Mouse (Mus musculus) limb, embryonic 10.5 days (tissue): ENCODE measurements around the gene Btrc. TPM values are rescaled to one million over a fixed set of nuclear protein-coding genes. Genes with fewer than 3 reads are reported as not detected.
"Not testable (repeated sequence)": the region's sequence is repeated elsewhere in the genome, so short reads cannot be mapped to it uniquely, and the experiment has no call there.

Experiments
- DNase-seq: peaks from one replicate; pipeline ENCODE4 v3.0.0-alpha.2; 2017; ENCODE audit warnings: low spot score
- H3K27ac ChIP-seq: fragments of 300-500 bp; sonication (generic); 2 replicates; pipeline ENCODE4 v1.5.1; 2016; ENCODE audit warnings: mild to moderate bottlenecking
- H3K27me3 ChIP-seq: fragments of 300-500 bp; sonication (generic); 2 replicates; pipeline ENCODE4 v1.6.1; 2016; ENCODE audit warnings: low read depth, mild to moderate bottlenecking; ENCODE audit not compliant: poor library complexity, severe bottlenecking
- H3K36me3 ChIP-seq: fragments of 300-500 bp; sonication (generic); 2 replicates; pipeline ENCODE4 v1.6.1; 2016; ENCODE audit warnings: mild to moderate bottlenecking, moderate library complexity
- H3K4me1 ChIP-seq: fragments of 300-500 bp; sonication (generic); 2 replicates; pipeline ENCODE4 v1.6.1; 2016
- H3K4me3 ChIP-seq: fragments of 300-500 bp; sonication (generic); 2 replicates; pipeline ENCODE4 v1.5.1; 2016; ENCODE audit warnings: mild to moderate bottlenecking, moderate library complexity
- H3K9me3 ChIP-seq: fragments of 300-500 bp; sonication (generic); replicated peaks from 2 replicates; pipeline ENCODE4 v1.6.1; 2016; ENCODE audit warnings: mild to moderate bottlenecking
- WGBS: fragments of 180-500 bp; shearing (Covaris S2); methylation state at CpG from one replicate; pipeline ENCODE4 v1.1.7; 2016; 5-methylcytosine and 5-hydroxymethylcytosine counted together
- polyA plus RNA-seq: library from polyadenylated mRNA; unstranded; fragments of >200 nt; fragmentation: Nextera tagmentation; extraction: Ambion mirVana; gene quantifications from 2 replicates; pipeline ENCODE4 v1.2.1, GENCODE M21; 2016

Btrc gene
- polyA plus RNA-seq = 45.0 and 53.4 TPM in 2 replicates

GRCm38 (mm10) chr19:45363384-45363926, at the start of gene Btrc:
TSS of gene Btrc (plus strand) at chr19:45363734.
- Histone ChIP-seq H3K27ac (peak within 1 kb of the TSS; percentile 92), H3K4me1 (peaks cover 18% of the 10 kb centered on the region), H3K4me3 (peak within 1 kb of the TSS; percentile 83), H3K27me3 (no peaks in the 10 kb centered on the region), H3K36me3 (peaks cover 17% of the 10 kb centered on the region), H3K9me3 (no peaks in the 10 kb centered on the region)
- peak; percentile 100 for DNase-seq
- WGBS = 1% methylated on average over 42 of the region's 42 CpGs

- Histone ChIP-seq H3K4me1 (peaks cover 25% of the 10 kb centered on the region), H3K9me3 (no peaks in the 10 kb centered on the region), H3K36me3 (no peaks in the 10 kb centered on the region), H3K27ac (peak overlapping the region; percentile 67; the same call in 1 of the 2 replicates), H3K27me3 (peaks cover 20% of the 10 kb centered on the region), H3K4me3 (no peak overlapping the region)
- no peak for DNase-seq
- 38% methylated on average over 13 of the region's 13 CpGs for WGBS
Measured at GRCm38 (mm10) chr19:45317473-45317882, 46.1 kb upstream of the Btrc start.

DNA sequence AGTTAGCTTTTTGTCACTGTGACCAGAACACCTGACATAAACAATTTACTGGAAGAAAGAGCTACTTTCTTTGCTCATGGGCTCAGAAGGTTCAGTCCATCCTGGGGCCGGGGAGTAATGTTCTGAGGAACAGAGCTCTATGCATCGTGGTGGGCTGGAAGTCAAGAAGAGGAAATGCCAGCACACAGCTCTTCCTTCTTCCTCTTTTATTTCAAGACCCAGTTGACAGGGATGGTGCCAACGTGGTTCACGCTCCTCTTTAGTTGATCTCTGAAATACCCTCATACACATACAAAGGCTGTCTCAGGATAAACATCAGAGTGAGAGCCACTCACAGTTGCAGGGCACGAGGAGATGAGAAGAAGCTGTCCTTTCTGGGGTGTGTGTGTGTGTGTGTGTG, 42.5 kb upstream of the Btrc start:
- no peak for DNase-seq
- peaks cover 8% of the 10 kb centered on the region; the same call in 1 of the 2 replicates for H3K27me3 ChIP-seq
- H3K27ac ChIP-seq = no peak overlapping the region
- 88% methylated on average over 5 of the region's 5 CpGs for WGBS
- no peaks in the 10 kb centered on the region for H3K36me3 ChIP-seq
- H3K4me3 ChIP-seq = no peak overlapping the region
- H3K4me1 ChIP-seq = peaks cover 18% of the 10 kb centered on the region
- H3K9me3 ChIP-seq = no peaks in the 10 kb centered on the region

GRCm38 (mm10) chr19:45329039-45329438, 34.5 kb upstream of the Btrc start:
- Histone ChIP-seq H3K9me3 (no peaks in the 10 kb centered on the region), H3K36me3 (no peaks in the 10 kb centered on the region), H3K27me3 (peaks cover 41% of the 10 kb centered on the region), H3K4me3 (no peak overlapping the region), H3K27ac (no peak overlapping the region), H3K4me1 (peaks cover 26% of the 10 kb centered on the region)
- no peak for DNase-seq
- 37% methylated on average over 3 of the region's 3 CpGs for WGBS

DNA sequence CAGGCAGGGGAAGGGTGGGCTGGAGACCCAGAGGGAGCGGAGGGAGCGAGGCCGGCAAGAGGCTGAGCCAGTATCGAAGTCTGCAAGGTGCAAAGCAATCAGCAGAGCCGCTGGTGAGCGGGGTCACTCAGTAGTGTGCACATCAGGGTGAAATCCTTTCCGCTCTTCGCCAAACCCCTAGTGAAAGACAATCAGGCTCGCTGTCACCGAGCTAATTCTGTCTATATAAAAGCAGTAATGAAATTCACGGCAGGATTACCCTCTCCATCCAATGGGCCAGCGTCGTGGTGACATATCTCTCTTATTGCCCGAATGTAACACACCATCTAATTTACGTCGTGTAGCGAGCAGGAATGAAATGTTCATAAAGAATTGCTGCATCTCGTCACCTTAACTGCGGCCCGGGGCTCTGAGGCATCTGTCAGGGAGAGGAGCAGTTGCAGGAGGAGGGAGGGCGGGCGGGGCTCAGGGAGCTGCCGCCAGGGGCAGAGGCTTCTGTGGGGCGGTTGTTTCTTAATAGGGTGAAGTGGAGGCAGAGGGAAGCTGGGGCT, 33.7 kb upstream of the Btrc start:
- WGBS = 10% methylated on average over 24 of the region's 24 CpGs
- no peak overlapping the region for H3K27ac ChIP-seq
- DNase-seq = no peak

DNA sequence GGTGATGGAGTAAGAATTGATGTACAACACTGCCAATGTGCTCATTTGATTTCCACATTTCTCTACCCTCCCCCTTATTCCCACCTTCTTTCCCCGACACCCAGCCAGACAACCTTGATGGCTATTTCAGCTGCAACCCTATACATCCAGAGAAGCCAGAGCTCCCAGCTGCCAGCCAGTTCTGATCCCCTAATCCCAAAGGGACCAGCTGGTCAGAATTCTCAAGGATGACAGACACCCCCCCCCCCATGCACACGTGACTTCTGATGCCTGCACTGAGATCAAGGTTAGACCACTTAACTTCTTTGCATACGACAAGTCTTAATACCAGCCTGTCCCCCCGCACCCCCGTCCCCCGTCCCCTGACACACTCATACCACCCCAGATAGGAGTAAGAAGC, 26.8 kb upstream of the Btrc start:
- no peaks in the 10 kb centered on the region for H3K36me3 ChIP-seq
- no peak overlapping the region for H3K27ac ChIP-seq
- no peaks in the 10 kb centered on the region for H3K9me3 ChIP-seq
- peaks cover 3% of the 10 kb centered on the region for H3K27me3 ChIP-seq
- H3K4me1 ChIP-seq = peaks cover 8% of the 10 kb centered on the region
- no peak overlapping the region for H3K4me3 ChIP-seq
- no peak for DNase-seq
- 88% methylated on average over 6 of the region's 6 CpGs for WGBS

More for the DNA sequence above, 33.7 kb upstream of the Btrc start:
- Histone ChIP-seq H3K4me1 (peaks cover 26% of the 10 kb centered on the region), H3K9me3 (no peaks in the 10 kb centered on the region), H3K27me3 (peaks cover 41% of the 10 kb centered on the region), H3K4me3 (peak overlapping the region; percentile 22; the same call in 1 of the 2 replicates), H3K36me3 (no peaks in the 10 kb centered on the region)

DNA sequence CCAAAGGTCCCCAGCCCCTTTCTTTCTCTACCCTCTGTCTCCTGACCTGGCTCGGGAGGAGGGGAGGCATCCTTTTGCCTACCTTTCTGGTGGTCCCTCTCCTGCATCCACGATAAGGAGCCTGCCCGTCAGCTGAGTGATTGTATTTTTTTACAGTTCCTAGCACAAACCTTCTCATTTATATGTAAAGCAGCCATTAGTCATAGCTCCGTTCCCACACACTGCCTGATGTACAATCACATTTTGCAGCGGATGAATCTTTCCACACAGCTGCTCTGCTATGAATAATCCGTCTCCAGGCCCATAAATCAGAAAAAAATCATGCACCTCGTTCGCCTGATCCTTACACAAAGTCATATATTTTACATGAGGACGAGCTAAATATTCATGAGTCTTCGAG, 25.4 kb upstream of the Btrc start:
- WGBS = 82% methylated on average over 10 of the region's 10 CpGs
- H3K27me3 ChIP-seq = no peaks in the 10 kb centered on the region
- no peak overlapping the region for H3K4me3 ChIP-seq
- no peaks in the 10 kb centered on the region for H3K9me3 ChIP-seq
- H3K27ac ChIP-seq = no peak overlapping the region
- no peaks in the 10 kb centered on the region for H3K36me3 ChIP-seq
- DNase-seq = no peak
- peaks cover 8% of the 10 kb centered on the region for H3K4me1 ChIP-seq

DNA sequence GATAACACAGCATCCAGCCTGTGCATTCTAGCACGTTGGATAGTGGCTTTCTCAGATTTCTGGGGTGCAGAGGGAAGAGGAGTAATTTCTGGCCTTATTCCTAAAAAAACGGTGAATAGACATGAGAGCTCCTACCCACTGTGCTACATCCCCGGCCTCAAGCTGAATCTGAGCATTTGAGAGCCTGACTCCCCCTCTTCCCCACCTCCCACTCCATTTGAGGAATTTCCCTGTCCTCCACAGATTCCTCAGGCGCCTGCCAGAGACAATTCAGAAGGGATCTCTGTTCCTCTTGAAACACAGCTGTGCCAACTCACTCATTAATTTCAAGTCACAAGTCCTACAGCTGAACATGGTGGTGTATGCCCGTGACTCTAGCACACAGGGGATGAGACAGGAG, 19.6 kb upstream of the Btrc start:
- 80% methylated on average over 5 of the region's 5 CpGs for WGBS
- Histone ChIP-seq H3K4me3 (no peak overlapping the region), H3K27ac (no peak overlapping the region), H3K36me3 (no peaks in the 10 kb centered on the region), H3K9me3 (no peaks in the 10 kb centered on the region), H3K27me3 (0 out of 2 replicates have a peak, but pooled peaks cover 5% of the 10 kb centered on the region), H3K4me1 (no peaks in the 10 kb centered on the region)
- DNase-seq = no peak

DNA sequence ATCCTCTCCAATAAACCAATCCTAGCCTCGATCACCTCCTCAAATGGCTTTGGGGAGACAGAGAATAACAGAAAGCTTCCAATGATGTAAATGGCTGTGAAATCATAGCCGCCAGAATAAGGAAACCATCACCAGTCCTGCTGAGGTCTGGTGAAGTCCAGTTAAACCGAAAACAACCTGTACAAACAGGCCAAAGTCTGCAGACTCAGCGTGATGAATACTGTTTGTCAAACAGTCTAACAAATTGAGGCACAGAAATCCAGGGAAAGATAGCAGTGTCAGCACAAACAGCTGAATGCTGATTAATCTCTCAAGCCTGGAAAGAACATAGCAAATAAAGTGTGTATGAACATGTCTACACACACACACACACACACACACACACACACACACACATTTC, 15.3 kb upstream of the Btrc start:
- Histone ChIP-seq H3K27ac (no peak overlapping the region), H3K36me3 (no peaks in the 10 kb centered on the region), H3K27me3 (0 out of 2 replicates have a peak, but pooled peaks cover 5% of the 10 kb centered on the region), H3K4me1 (no peaks in the 10 kb centered on the region), H3K9me3 (no peaks in the 10 kb centered on the region), H3K4me3 (no peak overlapping the region)
- WGBS = 70% methylated on average over 4 of the region's 4 CpGs
- no peak for DNase-seq

GRCm38 (mm10) chr19:45350456-45350855, 13.1 kb upstream of the Btrc start:
- WGBS = 68% methylated on average over 12 of the region's 12 CpGs
- Histone ChIP-seq H3K9me3 (no peaks in the 10 kb centered on the region), H3K4me1 (no peaks in the 10 kb centered on the region), H3K4me3 (no peak overlapping the region), H3K27me3 (0 out of 2 replicates have a peak, but pooled peaks cover 5% of the 10 kb centered on the region), H3K27ac (no peak overlapping the region), H3K36me3 (no peaks in the 10 kb centered on the region)
- no peak for DNase-seq

DNA sequence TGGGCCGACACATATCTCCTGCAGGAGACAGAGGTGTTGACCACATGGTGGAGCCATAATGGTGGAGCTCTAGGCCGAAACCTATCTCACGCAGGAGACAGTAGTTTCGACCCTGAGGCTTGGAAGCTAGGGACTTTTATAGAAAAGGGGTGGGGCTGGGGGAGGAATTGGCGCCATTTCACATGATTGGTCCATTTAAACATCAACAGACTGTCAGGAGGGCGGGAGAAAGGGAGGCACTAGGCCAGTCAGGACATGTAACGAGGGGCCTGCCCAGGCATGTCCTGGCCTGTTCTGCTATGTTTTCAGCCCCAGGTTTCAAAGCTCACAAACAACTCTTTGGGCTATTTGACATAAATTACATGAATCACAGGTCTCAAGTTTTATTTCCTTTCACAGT, 10.8 kb upstream of the Btrc start:
- H3K4me1 ChIP-seq, H3K36me3 ChIP-seq, H3K27me3 ChIP-seq, H3K27ac ChIP-seq, DNase-seq, H3K4me3 ChIP-seq, H3K9me3 ChIP-seq: not testable (repeated sequence)
- 93% methylated on average over 7 of the region's 7 CpGs for WGBS

- Histone ChIP-seq H3K4me1 (no peaks in the 10 kb centered on the region), H3K4me3 (no peak overlapping the region), H3K27ac (no peak overlapping the region), H3K27me3 (no peaks in the 10 kb centered on the region), H3K9me3 (no peaks in the 10 kb centered on the region), H3K36me3 (no peaks in the 10 kb centered on the region)
- DNase-seq = no peak
- WGBS = 81% methylated on average over 6 of the region's 6 CpGs
Measured at GRCm38 (mm10) chr19:45355678-45356077, 7.9 kb upstream of the Btrc start.

GRCm38 (mm10) chr19:45356868-45357267, 6.7 kb upstream of the Btrc start:
- H3K27me3 ChIP-seq, H3K9me3 ChIP-seq, H3K4me1 ChIP-seq, DNase-seq, H3K36me3 ChIP-seq, H3K27ac ChIP-seq, H3K4me3 ChIP-seq: not testable (repeated sequence)
- 86% methylated on average over 6 of the region's 6 CpGs for WGBS

- Histone ChIP-seq H3K27ac (no peak overlapping the region), H3K27me3 (no peaks in the 10 kb centered on the region), H3K4me1 (peaks cover 18% of the 10 kb centered on the region), H3K9me3 (no peaks in the 10 kb centered on the region), H3K36me3 (no peaks in the 10 kb centered on the region), H3K4me3 (no peak overlapping the region)
- no peak for DNase-seq
Measured at GRCm38 (mm10) chr19:45360486-45360885, 3.0 kb upstream of the Btrc start.
